Mouse (Mus musculus): ENCODE measurements around the gene Zyx. TPM values are rescaled to one million over a fixed set of nuclear protein-coding genes. Genes with fewer than 3 reads are reported as not detected.

Zyx gene
- polyA plus RNA-seq, 1 experiment from 2014 or later: 86.1 TPM

- WGBS: 84% methylated on average over 8 of the region's 8 CpGs
Measured at GRCm38 (mm10) chr6:42353180-42353579, 3.8 kb downstream of the Zyx start.

DNA sequence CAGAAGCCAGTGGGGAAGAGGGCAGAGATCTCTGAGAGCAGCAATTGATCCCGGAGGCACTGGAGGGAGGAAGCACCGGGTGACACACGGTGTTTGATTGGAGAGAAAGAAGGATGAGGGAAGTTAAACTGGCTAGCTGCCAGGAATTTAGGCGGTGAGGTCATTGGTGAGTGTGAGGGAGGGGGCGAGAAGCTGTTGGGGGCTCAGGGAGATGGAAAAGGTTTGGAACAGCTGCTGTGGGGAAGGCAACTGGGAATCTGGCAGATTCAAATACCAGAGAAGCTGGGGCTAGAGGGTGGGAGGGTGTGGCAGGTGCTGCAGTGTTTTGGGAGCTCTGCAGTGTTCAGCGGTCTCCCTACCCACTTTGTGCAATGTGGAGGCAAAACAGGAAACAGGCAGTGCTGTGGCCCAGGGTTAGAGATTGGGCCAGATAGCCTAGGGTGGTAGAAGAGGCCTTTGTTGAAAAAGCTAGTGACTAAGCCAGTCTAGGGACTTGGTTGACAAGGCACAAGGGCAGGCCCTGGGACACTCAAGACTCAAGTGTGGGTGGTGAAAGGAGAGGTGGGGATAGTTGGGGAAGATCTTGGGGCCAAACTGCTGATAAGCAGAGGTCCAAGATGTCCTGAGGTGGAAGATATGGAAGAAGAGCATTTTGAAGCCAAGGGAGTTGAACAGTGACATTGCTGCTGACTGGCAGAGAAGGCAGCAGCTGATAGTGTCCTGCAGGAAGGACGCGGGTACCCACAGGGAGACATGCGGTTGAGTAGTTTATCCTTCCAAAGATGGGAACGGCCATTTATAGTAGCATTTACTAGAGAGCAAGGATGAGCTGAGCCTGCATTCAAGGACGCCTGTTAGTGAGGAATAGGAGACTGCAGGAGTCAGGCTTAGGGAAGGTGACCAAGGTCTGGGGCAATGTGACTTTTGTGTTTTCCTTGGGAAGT, 4.9 kb downstream of the Zyx start:
- no peak overlapping the region for H3K4me2 ChIP-seq (ENCODE audit: low read depth, low read length, severe bottlenecking)
- WGBS: 79% methylated on average over 11 of the region's 11 CpGs
- no peaks in the 10 kb centered on the region for H3K9me3 ChIP-seq (ENCODE audit: control insufficient read depth, low read length)
- DNase-seq (ENCODE audit: low spot score) (no peak), ATAC-seq (replicated peaks; ENCODE audit: low FRiP score) (no peak)
- no peak overlapping the region for H3K27ac ChIP-seq (ENCODE audit: low read depth, low read length)
- no peak overlapping the region for H3K9ac ChIP-seq (ENCODE audit: low read length)
- H3K4me1 ChIP-seq (replicated peaks; ENCODE audit: control insufficient read depth, insufficient read depth, low read length): peaks cover 2% of the 10 kb centered on the region; the same call in 1 of the 2 replicates
- H3K4me3 ChIP-seq (ENCODE audit: low read depth, low read length): no peak overlapping the region
- peaks cover 8% of the 10 kb centered on the region; the same call in 1 of the 2 replicates for H3K36me3 ChIP-seq (ENCODE audit: control insufficient read depth, insufficient read depth, low read length)
- H3K27me3 ChIP-seq (ENCODE audit: control insufficient read depth, insufficient read depth, low read length): no peaks in the 10 kb centered on the region

More at GRCm38 (mm10) chr6:42353180-42353579, 3.8 kb downstream of the Zyx start:
- Histone ChIP-seq H3K27ac (ENCODE audit: low read depth, low read length) (no peak overlapping the region), H3K27me3 (ENCODE audit: control insufficient read depth, insufficient read depth, low read length) (no peaks in the 10 kb centered on the region), H3K9ac (ENCODE audit: low read length) (no peak overlapping the region), H3K4me2 (ENCODE audit: low read depth, low read length, severe bottlenecking) (no peak overlapping the region), H3K9me3 (ENCODE audit: control insufficient read depth, low read length) (no peaks in the 10 kb centered on the region), H3K4me3 (ENCODE audit: low read depth, low read length) (no peak overlapping the region), H3K36me3 (ENCODE audit: control insufficient read depth, insufficient read depth, low read length) (peaks cover 8% of the 10 kb centered on the region; the same call in 1 of the 2 replicates), H3K4me1 (replicated peaks; ENCODE audit: control insufficient read depth, insufficient read depth, low read length) (peaks cover 5% of the 10 kb centered on the region)
- ATAC-seq (replicated peaks; ENCODE audit: low FRiP score) (no peak), DNase-seq (ENCODE audit: low spot score) (no peak)

DNA sequence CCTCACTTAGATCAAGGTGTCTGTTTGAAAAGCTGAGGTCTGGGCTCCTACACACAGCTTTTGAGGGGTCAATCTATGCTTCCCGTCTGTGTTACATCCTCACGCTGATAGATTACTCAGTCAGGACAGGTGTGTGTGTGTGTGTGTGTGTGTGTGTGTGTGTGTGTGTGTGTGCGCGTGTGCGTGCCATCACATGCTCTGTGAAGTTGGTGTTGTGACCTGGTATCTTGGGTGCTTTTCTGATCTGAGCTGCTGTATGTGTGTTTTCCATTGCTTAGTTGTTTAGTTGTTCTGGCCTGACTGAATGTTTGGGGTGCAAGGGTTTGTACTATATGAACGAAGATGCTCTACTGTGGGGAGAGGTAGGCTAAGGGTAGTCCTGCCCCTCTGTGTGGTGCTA, 5.9 kb downstream of the Zyx start:
- ATAC-seq (replicated peaks; ENCODE audit: low FRiP score): no peak

GRCm38 (mm10) chr6:42355794-42356600, 6.6 kb downstream of the Zyx start:
- 93% methylated on average over 13 of the region's 13 CpGs for WGBS
- DNase-seq (ENCODE audit: low spot score) (no peak), ATAC-seq (replicated peaks; ENCODE audit: low FRiP score) (no peak)
- Histone ChIP-seq H3K9me3 (ENCODE audit: control insufficient read depth, low read length) (no peaks in the 10 kb centered on the region), H3K27me3 (ENCODE audit: control insufficient read depth, insufficient read depth, low read length) (no peaks in the 10 kb centered on the region), H3K27ac (ENCODE audit: low read depth, low read length) (no peak overlapping the region), H3K9ac (ENCODE audit: low read length) (no peak overlapping the region), H3K4me3 (ENCODE audit: low read depth, low read length) (no peak overlapping the region), H3K4me1 (replicated peaks; ENCODE audit: control insufficient read depth, insufficient read depth, low read length) (peaks cover 2% of the 10 kb centered on the region; the same call in 1 of the 2 replicates), H3K36me3 (ENCODE audit: control insufficient read depth, insufficient read depth, low read length) (peaks cover 8% of the 10 kb centered on the region; the same call in 1 of the 2 replicates), H3K4me2 (ENCODE audit: low read depth, low read length, severe bottlenecking) (no peak overlapping the region)

More for the DNA sequence above, 5.9 kb downstream of the Zyx start:
- peaks cover 2% of the 10 kb centered on the region; the same call in 1 of the 2 replicates for H3K4me1 ChIP-seq (replicated peaks; ENCODE audit: control insufficient read depth, insufficient read depth, low read length)
- H3K27ac ChIP-seq (ENCODE audit: low read depth, low read length): no peak overlapping the region
- H3K36me3 ChIP-seq (ENCODE audit: control insufficient read depth, insufficient read depth, low read length): peaks cover 8% of the 10 kb centered on the region; the same call in 1 of the 2 replicates
- 93% methylated on average over 6 of the region's 6 CpGs for WGBS
- no peaks in the 10 kb centered on the region for H3K9me3 ChIP-seq (ENCODE audit: control insufficient read depth, low read length)
- DNase-seq (ENCODE audit: low spot score): no peak
- H3K9ac ChIP-seq (ENCODE audit: low read length): no peak overlapping the region
- no peaks in the 10 kb centered on the region for H3K27me3 ChIP-seq (ENCODE audit: control insufficient read depth, insufficient read depth, low read length)
- no peak overlapping the region for H3K4me2 ChIP-seq (ENCODE audit: low read depth, low read length, severe bottlenecking)
- H3K4me3 ChIP-seq (ENCODE audit: low read depth, low read length): no peak overlapping the region

GRCm38 (mm10) chr6:42356913-42357312, 7.5 kb downstream of the Zyx start:
- Histone ChIP-seq H3K9ac (ENCODE audit: low read length) (no peak overlapping the region), H3K9me3 (ENCODE audit: control insufficient read depth, low read length) (no peaks in the 10 kb centered on the region), H3K36me3 (ENCODE audit: control insufficient read depth, insufficient read depth, low read length) (peaks cover 8% of the 10 kb centered on the region; the same call in 1 of the 2 replicates), H3K4me2 (ENCODE audit: low read depth, low read length, severe bottlenecking) (no peak overlapping the region), H3K4me3 (ENCODE audit: low read depth, low read length) (no peak overlapping the region), H3K27ac (ENCODE audit: low read depth, low read length) (no peak overlapping the region), H3K27me3 (ENCODE audit: control insufficient read depth, insufficient read depth, low read length) (no peaks in the 10 kb centered on the region), H3K4me1 (replicated peaks; ENCODE audit: control insufficient read depth, insufficient read depth, low read length) (no peaks in the 10 kb centered on the region)
- ATAC-seq (replicated peaks; ENCODE audit: low FRiP score) (no peak), DNase-seq (ENCODE audit: low spot score) (no peak)
- WGBS: 95% methylated on average over 5 of the region's 5 CpGs

- peaks cover 8% of the 10 kb centered on the region; the same call in 1 of the 2 replicates for H3K36me3 ChIP-seq (ENCODE audit: control insufficient read depth, insufficient read depth, low read length)
- H3K9me3 ChIP-seq (ENCODE audit: control insufficient read depth, low read length): no peaks in the 10 kb centered on the region
- no peak overlapping the region for H3K4me3 ChIP-seq (ENCODE audit: low read depth, low read length)
- no peak overlapping the region for H3K4me2 ChIP-seq (ENCODE audit: low read depth, low read length, severe bottlenecking)
- H3K27ac ChIP-seq (ENCODE audit: low read depth, low read length): no peak overlapping the region
- no peak overlapping the region for H3K9ac ChIP-seq (ENCODE audit: low read length)
- no peak for DNase-seq (ENCODE audit: low spot score)
- ATAC-seq (replicated peaks; ENCODE audit: low FRiP score): no peak
- H3K27me3 ChIP-seq (ENCODE audit: control insufficient read depth, insufficient read depth, low read length): no peaks in the 10 kb centered on the region
- WGBS: 76% methylated on average over 6 of the region's 6 CpGs
- no peaks in the 10 kb centered on the region for H3K4me1 ChIP-seq (replicated peaks; ENCODE audit: control insufficient read depth, insufficient read depth, low read length)
Measured at GRCm38 (mm10) chr6:42357901-42358300, 8.5 kb downstream of the Zyx start.

DNA sequence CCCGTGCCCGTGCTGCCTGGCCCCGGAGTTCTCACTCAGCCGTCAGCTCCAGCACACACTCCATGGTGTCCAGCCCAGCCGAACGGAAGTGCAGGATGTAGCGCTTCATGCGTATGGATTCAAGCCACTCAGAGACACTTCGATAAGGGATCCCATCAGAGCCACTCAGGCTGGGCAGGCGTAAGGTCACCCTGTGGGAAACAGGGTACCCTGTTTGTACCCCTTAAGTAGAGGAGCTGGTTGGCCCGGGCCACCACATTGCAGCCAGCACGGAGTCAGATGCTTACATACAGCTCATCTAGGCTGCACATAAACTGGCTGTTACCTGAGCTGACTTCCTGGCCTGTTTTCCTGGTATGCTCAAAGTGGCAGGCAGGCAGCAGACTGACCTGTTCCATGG, 9.5 kb downstream of the Zyx start:
- Histone ChIP-seq H3K4me3 (ENCODE audit: low read depth, low read length) (no peak overlapping the region), H3K9ac (ENCODE audit: low read length) (no peak overlapping the region), H3K4me2 (ENCODE audit: low read depth, low read length, severe bottlenecking) (no peak overlapping the region), H3K36me3 (ENCODE audit: control insufficient read depth, insufficient read depth, low read length) (peaks cover 8% of the 10 kb centered on the region; the same call in 1 of the 2 replicates), H3K27ac (ENCODE audit: low read depth, low read length) (no peak overlapping the region), H3K9me3 (ENCODE audit: control insufficient read depth, low read length) (no peaks in the 10 kb centered on the region), H3K4me1 (replicated peaks; ENCODE audit: control insufficient read depth, insufficient read depth, low read length) (no peaks in the 10 kb centered on the region), H3K27me3 (ENCODE audit: control insufficient read depth, insufficient read depth, low read length) (no peaks in the 10 kb centered on the region)
- ATAC-seq (replicated peaks; ENCODE audit: low FRiP score) (no peak), DNase-seq (ENCODE audit: low spot score) (no peak)
- WGBS: 93% methylated on average over 12 of the region's 12 CpGs

- Histone ChIP-seq H3K36me3 (ENCODE audit: control insufficient read depth, insufficient read depth, low read length) (peaks cover 8% of the 10 kb centered on the region; the same call in 1 of the 2 replicates), H3K4me1 (replicated peaks; ENCODE audit: control insufficient read depth, insufficient read depth, low read length) (no peaks in the 10 kb centered on the region), H3K4me2 (ENCODE audit: low read depth, low read length, severe bottlenecking) (no peak overlapping the region), H3K27me3 (ENCODE audit: control insufficient read depth, insufficient read depth, low read length) (no peaks in the 10 kb centered on the region), H3K27ac (ENCODE audit: low read depth, low read length) (no peak overlapping the region), H3K9ac (ENCODE audit: low read length) (no peak overlapping the region), H3K4me3 (ENCODE audit: low read depth, low read length) (no peak overlapping the region), H3K9me3 (ENCODE audit: control insufficient read depth, low read length) (no peaks in the 10 kb centered on the region)
- DNase-seq (ENCODE audit: low spot score) (no peak), ATAC-seq (replicated peaks; ENCODE audit: low FRiP score) (no peak)
- 81% methylated on average over 9 of the region's 9 CpGs for WGBS
Measured at GRCm38 (mm10) chr6:42359364-42360147, 10.1 kb downstream of the Zyx start.

Data from forebrain, embryonic 11.5 days (tissue).